Mouse (Mus musculus) ES-E14 (cell line): ENCODE measurements around the gene Hrh2. TPM values are rescaled to one million over a fixed set of nuclear protein-coding genes. Genes with fewer than 3 reads are reported as not detected.

Experiments
- DNase-seq: peaks from one replicate; pipeline ENCODE4 v3.0.0-alpha.2; 2013; ENCODE audit warnings: low read depth, low spot score
- H3K27ac ChIP-seq: 2 replicates; pipeline ENCODE4 v1.5.1; 2012; ENCODE audit warnings: low read depth, mild to moderate bottlenecking, low read length, moderate library complexity, mixed read lengths; ENCODE audit not compliant: poor library complexity, insufficient read depth, severe bottlenecking
- H3K36me3 ChIP-seq: 2 replicates; pipeline ENCODE4 v1.6.1; 2012; ENCODE audit warnings: mild to moderate bottlenecking, low read length, moderate library complexity, mixed read lengths; ENCODE audit not compliant: control insufficient read depth, poor library complexity, insufficient read depth, severe bottlenecking
- H3K4me1 ChIP-seq, 2 experiments: fragments of 150-350 bp in 1 of 2; sonication (generic) in 1 of 2; 2 replicates each; pipeline ENCODE4 v1.6.1; 2012; ENCODE audit warnings: low read length in 2 of 2, mild to moderate bottlenecking in 1 of 2, mixed read lengths in 1 of 2; ENCODE audit not compliant: control insufficient read depth in 2 of 2, insufficient read depth in 2 of 2, poor library complexity in 1 of 2
- H3K4me3 ChIP-seq, 2 experiments: fragments of 150-350 bp in 1 of 2; sonication (generic) in 1 of 2; 2 replicates each; pipeline ENCODE4 v1.5.1; 2012; ENCODE audit warnings: low read length in 2 of 2, low read depth in 1 of 2, mild to moderate bottlenecking in 1 of 2, mixed read lengths in 1 of 2; ENCODE audit not compliant: insufficient read depth in 1 of 2, poor library complexity in 1 of 2, severe bottlenecking in 1 of 2
- H3K9ac ChIP-seq: 2 replicates; pipeline ENCODE4 v1.6.1; 2012; ENCODE audit warnings: low read depth, mild to moderate bottlenecking, low read length, mixed read lengths; ENCODE audit not compliant: poor library complexity, insufficient read depth, severe bottlenecking
- H3K9me3 ChIP-seq: fragments of 150-350 bp; sonication (generic); 2 replicates; pipeline ENCODE4 v1.6.1; 2012; ENCODE audit warnings: low read depth, mild to moderate bottlenecking, low read length; ENCODE audit not compliant: control insufficient read depth, insufficient read depth
- CHD2 ChIP-seq: IDR thresholded peaks from 2 replicates; pipeline ENCODE4 v1.6.1; 2014; ENCODE audit warnings: mild to moderate bottlenecking, low read depth, low read length, inconsistent platforms
- HCFC1 ChIP-seq: IDR thresholded peaks from 2 replicates; pipeline ENCODE4 v1.6.1; 2012; ENCODE audit warnings: low read length, inconsistent platforms, borderline replicate concordance; ENCODE audit not compliant: insufficient read depth
- MAFK ChIP-seq: IDR thresholded peaks from 2 replicates; pipeline ENCODE4 v1.6.1; 2014; ENCODE audit warnings: mild to moderate bottlenecking, low read depth, low read length, inconsistent platforms; ENCODE audit not compliant: insufficient read depth
- ZC3H11A ChIP-seq: IDR thresholded peaks from 2 replicates; pipeline ENCODE4 v1.6.1; 2012; ENCODE audit warnings: low read depth, mild to moderate bottlenecking, inconsistent platforms, low read length, borderline replicate concordance
- ZNF384 ChIP-seq: IDR thresholded peaks from 2 replicates; pipeline ENCODE4 v1.6.1; 2012; ENCODE audit warnings: low read depth, low read length, inconsistent platforms
- in situ Hi-C, 2 experiments: fragments of 600-800 bp; cut with MboI; formaldehyde crosslinking; loops; one replicate each; pipeline ENCODE4 v1.15.1; 2025; ENCODE audit warnings: low sequenced_read_pairs in 2 of 2, inconsistent platforms in 1 of 2; ENCODE audit not compliant: unreplicated experiment in 2 of 2
- total RNA-seq: library from RNA; depleted of rRNA; stranded (reverse); fragments of 300-350 nt; gene quantifications from 2 replicates; pipeline ENCODE4 v1.2.3, GENCODE M21; 2012

Hrh2 gene
- total RNA-seq, 1 experiment, result 0.62 TPM

- TF ChIP-seq HCFC1 (no peak), ZNF384 (no peak), CHD2 (no peak), ZC3H11A (no peak), MAFK (no peak)
- no peak overlapping the region for H3K27ac ChIP-seq
- H3K36me3 ChIP-seq, result no peaks in the 10 kb centered on the region
- no peak for DNase-seq
- no peaks in the 10 kb centered on the region for H3K9me3 ChIP-seq
- in situ Hi-C loops, result no loop called here
- H3K4me1 ChIP-seq, result peaks cover 3 to 7% of the 10 kb centered on the region in 2 experiments; a peak in 2 of 4 replicates
- H3K9ac ChIP-seq, result no peak overlapping the region
- H3K4me3 ChIP-seq, result no peak overlapping the region
Observed at GRCm38 (mm10) chr13:54165765-54166164, 26.2 kb upstream of the Hrh2 start.

- Histone ChIP-seq H3K4me1 (peaks cover 3 to 7% of the 10 kb centered on the region in 2 experiments; a peak in 2 of 4 replicates), H3K4me3 (no peak overlapping the region), H3K36me3 (no peaks in the 10 kb centered on the region), H3K27ac (no peak overlapping the region), H3K9ac (no peak overlapping the region), H3K9me3 (no peaks in the 10 kb centered on the region)
- no peak for TF ChIP-seq ZC3H11A
- no peak for TF ChIP-seq HCFC1
- TF ChIP-seq MAFK, result no peak
- no peak for TF ChIP-seq CHD2
- no peak for TF ChIP-seq ZNF384
- in situ Hi-C loops, result no loop called here
- DNase-seq, result no peak
Observed at GRCm38 (mm10) chr13:54167036-54167435, 24.9 kb upstream of the Hrh2 start.

GRCm38 (mm10) chr13:54168675-54169074 is 23.3 kb upstream of the Hrh2 start:
- H3K9ac ChIP-seq, result no peak overlapping the region
- H3K27ac ChIP-seq, result no peak overlapping the region
- H3K36me3 ChIP-seq, result no peaks in the 10 kb centered on the region
- TF ChIP-seq ZC3H11A, result no peak
- TF ChIP-seq HCFC1, result no peak
- TF ChIP-seq CHD2, result no peak
- no peak for TF ChIP-seq MAFK
- TF ChIP-seq ZNF384, result no peak
- H3K4me1 ChIP-seq, result peaks cover 3 to 7% of the 10 kb centered on the region in 2 experiments; a peak in 2 of 4 replicates
- no peaks in the 10 kb centered on the region for H3K9me3 ChIP-seq
- no peak overlapping the region for H3K4me3 ChIP-seq
- in situ Hi-C loops, result no loop called here
- no peak for DNase-seq

GRCm38 (mm10) chr13:54170288-54170687 is 21.6 kb upstream of the Hrh2 start:
- Histone ChIP-seq H3K9ac (no peak overlapping the region), H3K4me1 (peaks cover 2% of the 10 kb centered on the region in 2 experiments; a peak in 1 of 4 replicates), H3K9me3 (no peaks in the 10 kb centered on the region), H3K27ac (no peak overlapping the region), H3K36me3 (no peaks in the 10 kb centered on the region), H3K4me3 (no peak overlapping the region)
- TF ChIP-seq HCFC1 (no peak), ZC3H11A (no peak), ZNF384 (no peak), CHD2 (no peak)
- in situ Hi-C loops, result no loop called here
- DNase-seq, result no peak

GRCm38 (mm10) chr13:54171346-54171745 is 20.6 kb upstream of the Hrh2 start:
- DNase-seq, result no peak
- in situ Hi-C loops, result no loop called here
- TF ChIP-seq HCFC1, result no peak
- TF ChIP-seq ZNF384, result no peak
- no peak for TF ChIP-seq ZC3H11A
- no peak for TF ChIP-seq CHD2
- no peak for TF ChIP-seq MAFK
- Histone ChIP-seq H3K4me3 (no peak overlapping the region), H3K36me3 (no peaks in the 10 kb centered on the region), H3K9ac (no peak overlapping the region), H3K27ac (no peak overlapping the region), H3K4me1 (no peaks in the 10 kb centered on the region; a peak in 1 of 4 replicates), H3K9me3 (no peaks in the 10 kb centered on the region)
